Mouse (Mus musculus) liver, embryonic 14.5 days (tissue): ENCODE data around the gene Adat2.

Experiments used
- CTCF ChIP-seq: IDR thresholded peaks from 2 replicates; pipeline ENCODE4 v1.5.1; 2016; ENCODE audit warnings: antibody characterized with exemption, low read depth, control low read depth
- EP300 ChIP-seq: IDR thresholded peaks from 2 replicates; pipeline ENCODE4 v1.6.1; 2016; ENCODE audit warnings: antibody characterized with exemption, low read depth

DNA sequence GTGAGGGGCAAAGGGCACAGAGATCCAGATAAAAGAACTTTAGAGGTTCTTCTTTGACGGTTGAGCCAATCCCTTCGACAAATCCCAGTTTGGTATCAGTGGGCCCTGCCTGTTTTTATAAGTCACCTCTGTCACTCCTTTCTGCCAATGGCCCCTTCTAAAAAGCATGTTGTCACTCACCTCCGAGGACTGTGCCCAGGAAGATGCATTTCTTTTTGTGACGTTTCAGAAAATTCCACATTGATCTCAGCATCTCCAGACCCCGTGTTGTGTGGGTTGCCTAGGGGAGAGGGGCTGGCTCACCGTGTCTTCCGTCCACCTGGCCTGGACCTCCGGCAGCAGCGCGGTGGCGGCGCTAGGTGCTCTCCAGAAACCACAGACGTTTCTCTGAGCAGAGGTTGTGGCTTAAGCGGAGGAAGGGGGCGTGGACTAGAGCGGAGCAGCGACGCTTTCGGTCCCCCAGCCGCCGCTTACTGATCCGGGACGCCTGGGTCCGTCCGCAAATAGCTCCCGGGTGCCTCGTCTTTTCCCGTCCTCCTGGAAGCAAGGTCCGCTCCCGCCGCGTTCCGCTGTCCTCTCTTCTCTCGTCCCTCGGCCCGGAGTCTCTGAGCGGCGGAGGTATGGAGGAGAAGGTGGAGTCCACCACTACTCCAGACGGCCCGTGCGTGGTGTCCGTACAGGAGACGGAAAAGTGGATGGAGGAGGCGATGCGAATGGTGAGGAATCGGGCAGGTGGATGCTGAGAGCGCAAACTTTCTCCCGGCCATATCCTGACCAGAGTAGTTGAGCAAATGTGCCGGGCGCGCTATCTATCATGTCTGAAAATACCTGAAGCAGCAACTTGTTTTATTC lies at the start of gene Adat2, which contains the start of gene Pex3:
- TF ChIP-seq CTCF (peak; percentile 17; the same call in 1 of the 2 replicates), EP300 (no peak)
